Mouse (Mus musculus) lung, embryonic 14.5 days (tissue): ENCODE measurements around the gene Nkd1. TPM values are rescaled to one million over a fixed set of nuclear protein-coding genes. Genes with fewer than 3 reads are reported as not detected.

ENCODE experiments used
- ATAC-seq: fragments of 200-750 bp; cut with Nextera tagmentation; 2 replicates; pipeline ENCODE4 v1.8.0; 2017; ENCODE audit warnings: mild to moderate bottlenecking, moderate TSS enrichment, moderate library complexity; ENCODE audit not compliant: insufficient read depth
- DNase-seq: peaks from one replicate; pipeline ENCODE4 v3.0.0-alpha.2; 2015
- H3K27ac ChIP-seq: fragments of 300-500 bp; sonication (generic); 2 replicates; pipeline ENCODE4 v1.5.1; 2014; ENCODE audit warnings: low read depth, mild to moderate bottlenecking, moderate library complexity
- H3K27me3 ChIP-seq: fragments of 300-500 bp; sonication (generic); 2 replicates; pipeline ENCODE4 v1.6.1; 2014; ENCODE audit warnings: low read length, control low read depth; ENCODE audit not compliant: insufficient read depth
- H3K36me3 ChIP-seq: fragments of 300-500 bp; sonication (generic); 2 replicates; pipeline ENCODE4 v1.6.1; 2014; ENCODE audit warnings: control low read depth; ENCODE audit not compliant: insufficient read depth
- H3K4me1 ChIP-seq: fragments of 300-500 bp; sonication (generic); 2 replicates; pipeline ENCODE4 v1.6.1; 2014; ENCODE audit warnings: antibody characterized with exemption, control low read depth; ENCODE audit not compliant: insufficient read depth
- H3K4me2 ChIP-seq: fragments of 300-500 bp; sonication (generic); 2 replicates; pipeline ENCODE4 v1.6.1; 2014; ENCODE audit warnings: mild to moderate bottlenecking
- H3K4me3 ChIP-seq: fragments of 300-500 bp; sonication (generic); 2 replicates; pipeline ENCODE4 v1.5.1; 2014; ENCODE audit warnings: low read depth, low read length
- H3K9ac ChIP-seq: fragments of 300-500 bp; sonication (generic); 2 replicates; pipeline ENCODE4 v1.6.1; 2014
- H3K9me3 ChIP-seq: fragments of 300-500 bp; sonication (generic); 2 replicates; pipeline ENCODE4 v1.6.1; 2016; ENCODE audit warnings: low read depth, low read length, control low read depth
- CTCF ChIP-seq: IDR thresholded peaks from 2 replicates; pipeline ENCODE4 v1.5.1; 2016; ENCODE audit warnings: antibody characterized with exemption, low read depth
- WGBS: fragments of 180-500 bp; shearing (Covaris S2); extraction: QIAGEN DNeasy Blood & Tissue Kit; methylation state at CpG from one replicate; pipeline ENCODE4 v1.1.7; 2014; 5-methylcytosine and 5-hydroxymethylcytosine counted together
- polyA plus RNA-seq: library from polyadenylated mRNA; unstranded; fragments of >200 nt; fragmentation: Nextera tagmentation; extraction: Ambion mirVana; gene quantifications from 2 replicates; pipeline ENCODE4 v1.2.1, GENCODE M21; 2014

Nkd1 gene
- polyA plus RNA-seq, 1 experiment from 2014 or later, result 63.4 TPM

DNA sequence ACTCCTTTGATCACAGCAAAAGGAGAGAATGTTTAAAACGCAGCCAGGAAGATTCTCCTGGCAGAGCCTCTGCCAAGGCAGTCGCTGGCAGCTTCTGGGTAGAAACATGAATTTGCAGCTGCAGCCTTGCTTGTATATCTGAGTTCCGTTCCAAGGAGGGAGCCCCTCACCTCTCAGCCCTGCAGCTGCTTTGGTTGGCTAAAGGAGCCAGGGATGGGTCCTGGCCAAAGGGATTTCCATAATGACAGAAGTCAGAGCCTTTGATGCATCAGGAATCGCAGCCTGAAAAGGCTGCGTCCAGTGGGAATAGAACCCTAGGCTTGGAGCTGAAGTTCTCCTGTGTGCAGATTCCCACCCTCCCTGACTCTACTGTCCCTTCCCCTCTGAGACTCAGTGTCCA, 93.8 kb downstream of the Nkd1 start:
- ATAC-seq (no peak), DNase-seq (peak; percentile 20)
- Histone ChIP-seq H3K9me3 (no peaks in the 10 kb centered on the region), H3K36me3 (no peaks in the 10 kb centered on the region), H3K9ac (no peak overlapping the region), H3K4me1 (no peaks in the 10 kb centered on the region), H3K4me2 (no peak overlapping the region), H3K27me3 (no peaks in the 10 kb centered on the region), H3K4me3 (no peak overlapping the region), H3K27ac (no peak overlapping the region)
- 44% methylated on average over 5 of the region's 5 CpGs for WGBS
- TF ChIP-seq CTCF, result no peak

DNA sequence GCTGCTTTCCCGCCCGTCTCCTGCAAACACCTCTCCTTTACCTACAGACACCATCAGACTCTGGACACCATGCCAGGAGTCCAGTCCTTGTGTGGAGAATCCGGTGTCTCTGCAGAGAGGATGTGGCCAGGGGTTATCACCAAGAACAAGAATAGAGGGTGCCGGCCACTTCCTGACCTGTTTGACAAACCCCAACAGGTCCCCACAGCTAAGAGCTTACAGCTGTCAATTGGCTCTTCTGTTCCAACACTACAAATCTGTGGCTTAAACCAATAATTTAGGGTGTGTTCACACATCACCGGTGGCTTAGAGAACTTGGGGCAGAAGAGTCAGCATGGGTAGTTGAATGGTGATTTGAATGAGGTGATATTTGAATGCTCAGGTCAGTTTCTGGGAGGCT, 97.5 kb downstream of the Nkd1 start:
- no peak overlapping the region for H3K27ac ChIP-seq
- H3K27me3 ChIP-seq, result 0 out of 2 replicates have a peak, but pooled peaks cover 3% of the 10 kb centered on the region
- H3K9me3 ChIP-seq, result no peaks in the 10 kb centered on the region
- WGBS, result 36% methylated on average over 5 of the region's 5 CpGs
- no peaks in the 10 kb centered on the region for H3K36me3 ChIP-seq
- H3K4me2 ChIP-seq, result no peak overlapping the region
- TF ChIP-seq CTCF, result no peak
- no peak overlapping the region for H3K9ac ChIP-seq
- ATAC-seq, result no peak
- DNase-seq, result no peak
- no peaks in the 10 kb centered on the region for H3K4me1 ChIP-seq
- H3K4me3 ChIP-seq, result no peak overlapping the region

DNA sequence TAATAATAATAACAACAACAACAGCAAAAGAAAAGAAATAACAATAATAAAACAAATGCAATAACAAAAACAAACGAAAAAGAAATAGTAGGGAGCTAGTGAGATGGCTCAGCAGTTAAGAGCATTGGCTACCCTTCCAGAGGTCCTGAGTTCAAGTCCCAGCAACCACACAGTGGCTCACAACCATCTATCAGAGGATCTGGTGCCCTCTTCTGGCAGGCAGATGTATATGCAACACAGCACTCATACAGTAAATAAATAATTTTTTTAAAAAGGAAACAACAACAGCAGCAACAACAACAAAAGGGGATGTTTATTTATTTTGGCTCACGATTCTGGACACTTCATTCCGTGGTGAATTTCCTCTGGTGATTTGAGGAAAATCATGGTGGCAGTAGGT, 98.4 kb downstream of the Nkd1 start:
- no peaks in the 10 kb centered on the region for H3K4me1 ChIP-seq
- no peak overlapping the region for H3K4me2 ChIP-seq
- H3K4me3 ChIP-seq, result no peak overlapping the region
- no peak overlapping the region for H3K9ac ChIP-seq
- WGBS, result 64% methylated on average over 3 of the region's 3 CpGs
- ATAC-seq, result no peak
- 0 out of 2 replicates have a peak, but pooled peaks cover 3% of the 10 kb centered on the region for H3K27me3 ChIP-seq
- H3K27ac ChIP-seq, result no peak overlapping the region
- no peaks in the 10 kb centered on the region for H3K9me3 ChIP-seq
- DNase-seq, result peak; percentile 14
- peak; percentile 61 for TF ChIP-seq CTCF
- no peaks in the 10 kb centered on the region for H3K36me3 ChIP-seq

DNA sequence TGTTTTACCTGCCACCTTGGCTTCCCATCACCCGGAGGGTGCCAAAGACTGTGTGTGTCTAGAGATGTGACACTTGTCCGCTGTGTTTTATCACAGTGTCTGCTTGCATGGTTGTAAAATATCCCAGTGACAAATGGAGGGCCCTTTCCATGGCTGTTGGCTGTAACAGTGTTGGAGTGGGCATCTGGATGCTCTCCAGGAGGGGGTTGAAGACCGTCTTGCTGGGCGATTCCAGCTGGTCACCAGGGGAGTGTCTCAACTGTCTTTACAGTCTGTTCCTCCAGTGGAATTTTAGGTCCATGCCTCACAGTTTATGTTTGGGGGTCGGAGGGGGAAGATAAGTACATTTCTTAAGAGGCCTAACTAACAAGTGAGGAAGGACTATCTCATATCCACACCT, 99.8 kb downstream of the Nkd1 start:
- no peaks in the 10 kb centered on the region for H3K9me3 ChIP-seq
- no peak for TF ChIP-seq CTCF
- no peaks in the 10 kb centered on the region for H3K4me1 ChIP-seq
- no peak overlapping the region for H3K4me2 ChIP-seq
- H3K9ac ChIP-seq, result no peak overlapping the region
- no peaks in the 10 kb centered on the region for H3K36me3 ChIP-seq
- H3K27ac ChIP-seq, result no peak overlapping the region
- WGBS, result 50% methylated on average over 5 of the region's 5 CpGs
- DNase-seq (no peak), ATAC-seq (no peak)
- 0 out of 2 replicates have a peak, but pooled peaks cover 9% of the 10 kb centered on the region for H3K27me3 ChIP-seq
- H3K4me3 ChIP-seq, result no peak overlapping the region

DNA sequence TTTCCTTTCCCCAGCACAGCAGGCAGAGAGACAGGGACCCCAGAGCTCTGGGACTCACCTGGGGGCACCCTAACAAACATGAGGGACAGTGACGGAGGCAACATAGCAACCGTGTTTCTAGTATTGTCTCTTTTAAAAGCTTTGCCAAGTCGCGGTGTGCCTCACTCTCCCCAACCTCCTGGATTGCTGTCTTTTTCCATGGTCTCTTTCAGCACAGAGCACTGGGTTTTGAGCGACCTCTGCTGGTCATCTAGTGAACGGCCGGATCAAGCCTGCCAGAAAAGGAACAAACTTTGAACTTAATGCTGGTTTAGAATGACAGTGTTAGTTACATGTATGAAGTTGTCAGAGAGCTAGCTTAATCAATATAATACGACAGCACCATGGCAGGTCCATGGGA, 100.3 kb downstream of the Nkd1 start:
- DNase-seq (peak; percentile 92), ATAC-seq (peak; percentile 46; the same call in 1 of the 2 replicates)
- Histone ChIP-seq H3K4me3 (no peak overlapping the region), H3K27ac (no peak overlapping the region), H3K4me2 (no peak overlapping the region), H3K27me3 (peaks cover 13% of the 10 kb centered on the region; the same call in 1 of the 2 replicates), H3K4me1 (no peaks in the 10 kb centered on the region), H3K36me3 (no peaks in the 10 kb centered on the region), H3K9ac (no peak overlapping the region), H3K9me3 (no peaks in the 10 kb centered on the region)
- WGBS, result 1% methylated on average over 8 of the region's 8 CpGs
- TF ChIP-seq CTCF, result peak; percentile 97

DNA sequence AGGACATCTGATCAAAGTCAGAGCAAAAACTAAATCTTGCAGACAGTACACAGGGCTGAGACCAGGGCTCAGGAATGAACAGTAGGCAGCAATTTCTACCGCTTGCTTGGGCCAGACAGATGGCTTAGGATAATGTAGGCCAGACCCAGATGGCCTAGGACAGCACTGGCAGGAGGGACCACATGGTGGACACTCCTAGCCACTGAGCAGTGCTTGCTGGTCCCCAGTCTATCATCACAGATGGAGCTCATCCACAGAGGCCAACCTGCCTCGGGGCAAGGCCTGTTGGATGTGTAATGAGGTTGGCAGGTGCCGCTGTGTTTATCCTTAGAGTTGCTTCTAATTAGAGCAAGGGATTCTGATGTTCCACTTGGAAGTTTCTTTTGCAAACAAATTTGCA, 102.2 kb downstream of the Nkd1 start:
- no peak overlapping the region for H3K4me3 ChIP-seq
- no peak for ATAC-seq
- peaks cover 22% of the 10 kb centered on the region; the same call in 1 of the 2 replicates for H3K27me3 ChIP-seq
- H3K27ac ChIP-seq, result no peak overlapping the region
- WGBS, result 81% methylated on average over 3 of the region's 3 CpGs
- no peak for DNase-seq
- no peak for TF ChIP-seq CTCF
- no peaks in the 10 kb centered on the region for H3K4me1 ChIP-seq
- H3K9ac ChIP-seq, result no peak overlapping the region
- H3K36me3 ChIP-seq, result no peaks in the 10 kb centered on the region
- H3K9me3 ChIP-seq, result no peaks in the 10 kb centered on the region
- H3K4me2 ChIP-seq, result no peak overlapping the region

DNA sequence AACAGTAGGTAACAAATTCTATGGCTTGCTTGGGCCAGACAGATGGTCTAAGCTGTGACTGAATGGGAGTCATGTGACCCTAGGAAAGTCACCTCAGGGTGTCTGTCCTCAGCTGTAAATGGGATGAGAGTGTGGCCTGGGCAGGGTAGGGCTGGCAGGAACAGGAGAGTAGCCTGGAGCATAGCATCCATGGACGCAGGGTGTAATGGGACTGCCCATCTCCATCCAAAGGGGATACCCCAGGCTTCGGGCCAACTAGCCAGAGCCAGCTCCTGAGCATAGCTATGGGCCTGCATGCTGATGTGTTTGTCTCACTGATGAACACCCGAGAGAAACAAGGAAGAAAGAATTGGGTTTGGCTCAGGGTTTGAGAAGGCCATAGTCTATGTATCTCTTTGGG, 103.1 kb downstream of the Nkd1 start:
- H3K36me3 ChIP-seq, result no peaks in the 10 kb centered on the region
- no peak overlapping the region for H3K27ac ChIP-seq
- no peak overlapping the region for H3K4me3 ChIP-seq
- ATAC-seq (no peak), DNase-seq (no peak)
- no peaks in the 10 kb centered on the region for H3K9me3 ChIP-seq
- no peak for TF ChIP-seq CTCF
- H3K9ac ChIP-seq, result no peak overlapping the region
- 78% methylated on average over 3 of the region's 3 CpGs for WGBS
- peaks cover 27% of the 10 kb centered on the region; the same call in 1 of the 2 replicates for H3K27me3 ChIP-seq
- H3K4me1 ChIP-seq, result no peaks in the 10 kb centered on the region
- no peak overlapping the region for H3K4me2 ChIP-seq

DNA sequence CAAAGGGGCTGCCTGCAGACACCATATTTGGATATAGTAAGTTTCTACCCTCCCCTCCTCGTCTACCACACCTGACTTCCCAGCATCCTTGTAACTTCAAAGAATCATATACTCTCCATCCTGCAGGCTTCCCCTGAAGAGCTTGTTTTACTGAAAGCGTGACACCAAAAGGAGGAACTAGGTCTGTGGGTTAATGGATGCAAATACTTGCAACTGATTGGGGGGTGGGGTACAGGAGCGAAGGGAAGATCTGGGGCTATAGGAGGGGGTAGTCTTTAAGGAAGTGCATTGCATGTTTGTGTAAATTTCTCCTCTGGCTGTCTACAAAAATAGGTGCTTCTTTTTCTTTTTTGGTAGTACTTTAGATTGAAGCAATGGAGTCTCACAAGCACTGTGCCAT, 105.3 kb downstream of the Nkd1 start:
- H3K36me3 ChIP-seq, result no peaks in the 10 kb centered on the region
- no peaks in the 10 kb centered on the region for H3K9me3 ChIP-seq
- H3K4me2 ChIP-seq, result peak overlapping the region; percentile 93; the same call in 1 of the 2 replicates
- ATAC-seq (no peak), DNase-seq (no peak)
- H3K27me3 ChIP-seq, result peaks cover 27% of the 10 kb centered on the region; the same call in 1 of the 2 replicates
- no peak for TF ChIP-seq CTCF
- H3K9ac ChIP-seq, result no peak overlapping the region
- no peak overlapping the region for H3K4me3 ChIP-seq
- no peak overlapping the region for H3K27ac ChIP-seq
- WGBS, result 53% methylated on average over 3 of the region's 3 CpGs
- no peaks in the 10 kb centered on the region for H3K4me1 ChIP-seq
